Mouse (Mus musculus): Measurements from ENCODE around the gene Ear1.
"Not testable (repeated sequence)": the region's sequence is repeated elsewhere in the genome, so short reads cannot be mapped to it uniquely, and the experiment has no call there.

GRCm38 (mm10) chr14:43804435-43804834, 70.9 kb downstream of the Ear1 start:
- TF ChIP-seq POLR2A (IDR thresholded peaks at IDR 0.05; ENCODE audit: low read depth, low read length); CTCF (IDR thresholded peaks at IDR 0.05; ENCODE audit: extremely low read depth, insufficient read depth, insufficient read length, insufficient replicate concordance): not testable (repeated sequence)
